Mouse (Mus musculus) embryonic facial prominence, embryonic 11.5 days (tissue): ENCODE measurements around the gene Cyp24a1. TPM values are rescaled to one million over a fixed set of nuclear protein-coding genes. Genes with fewer than 3 reads are reported as not detected.

ENCODE experiments used
- ATAC-seq: fragments of 200-750 bp; cut with Nextera tagmentation; replicated peaks from 2 replicates; pipeline ENCODE4 v1.8.0; 2017; ENCODE audit warnings: low read depth; ENCODE audit not compliant: insufficient number of reproducible peaks, low FRiP score, low TSS enrichment
- DNase-seq: peaks from one replicate; pipeline ENCODE4 v3.0.0-alpha.2; 2015; ENCODE audit warnings: low spot score
- H3K27ac ChIP-seq: fragments of 300-500 bp; sonication (generic); replicated peaks from 2 replicates; pipeline ENCODE4 v1.5.1; 2014; ENCODE audit warnings: mild to moderate bottlenecking, low read depth, low read length, control low read depth
- H3K27me3 ChIP-seq: fragments of 300-500 bp; sonication (generic); 2 replicates; pipeline ENCODE4 v1.6.1; 2014; ENCODE audit warnings: mild to moderate bottlenecking, low read length, moderate library complexity, mixed read lengths; ENCODE audit not compliant: control insufficient read depth, insufficient read depth
- H3K36me3 ChIP-seq: fragments of 300-500 bp; sonication (generic); replicated peaks from 2 replicates; pipeline ENCODE4 v1.6.1; 2014; ENCODE audit warnings: low read depth, mild to moderate bottlenecking, low read length, moderate library complexity, mixed read lengths; ENCODE audit not compliant: control insufficient read depth, insufficient read depth
- H3K4me1 ChIP-seq: fragments of 300-500 bp; sonication (generic); 2 replicates; pipeline ENCODE4 v1.6.1; 2014; ENCODE audit warnings: low read length, mixed read lengths; ENCODE audit not compliant: control insufficient read depth, insufficient read depth
- H3K4me2 ChIP-seq: fragments of 300-500 bp; sonication (generic); 2 replicates; pipeline ENCODE4 v1.6.1; 2014; ENCODE audit warnings: low read depth, mild to moderate bottlenecking, control low read depth, low read length, moderate library complexity
- H3K4me3 ChIP-seq: fragments of 300-500 bp; sonication (generic); 2 replicates; pipeline ENCODE4 v1.5.1; 2014; ENCODE audit warnings: low read depth, low read length, control low read depth
- H3K9ac ChIP-seq: fragments of 300-500 bp; sonication (generic); replicated peaks from 2 replicates; pipeline ENCODE4 v1.6.1; 2014; ENCODE audit warnings: mild to moderate bottlenecking, control low read depth, low read length
- H3K9me3 ChIP-seq: fragments of 300-500 bp; sonication (generic); replicated peaks from 2 replicates; pipeline ENCODE4 v1.6.1; 2016; ENCODE audit warnings: mild to moderate bottlenecking, low read length, inconsistent platforms, mixed read lengths; ENCODE audit not compliant: control insufficient read depth
- WGBS: fragments of 180-500 bp; shearing (Covaris S2); extraction: QIAGEN DNeasy Blood & Tissue Kit; methylation state at CpG from one replicate; pipeline ENCODE4 v1.1.7; 2014; 5-methylcytosine and 5-hydroxymethylcytosine counted together
- polyA plus RNA-seq: library from polyadenylated mRNA; unstranded; fragments of >200 nt; fragmentation: Nextera tagmentation; extraction: Ambion mirVana; gene quantifications from 2 replicates; pipeline ENCODE4 v1.2.1, GENCODE M21; 2014

Cyp24a1 gene
- polyA plus RNA-seq, 1 experiment from 2014 or later, result not detected

GRCm38 (mm10) chr2:170534116-170534802 lies 37.3 kb upstream of the Cyp24a1 start:
- Histone ChIP-seq H3K4me1 (no peaks in the 10 kb centered on the region), H3K27me3 (no peaks in the 10 kb centered on the region), H3K4me3 (no peak overlapping the region), H3K27ac (no peak overlapping the region), H3K4me2 (no peak overlapping the region), H3K9me3 (no peaks in the 10 kb centered on the region), H3K9ac (no peak overlapping the region), H3K36me3 (no peaks in the 10 kb centered on the region)
- peak; percentile 15 for DNase-seq
- peak; percentile 67; the same call in 1 of the 2 replicates for ATAC-seq
- 48% methylated on average over 8 of the region's 12 CpGs for WGBS

GRCm38 (mm10) chr2:170530256-170530655 lies 33.3 kb upstream of the Cyp24a1 start:
- no peak overlapping the region for H3K27ac ChIP-seq
- H3K9ac ChIP-seq, result no peak overlapping the region
- 84% methylated on average over 3 of the region's 3 CpGs for WGBS
- H3K36me3 ChIP-seq, result no peaks in the 10 kb centered on the region
- ATAC-seq (no peak), DNase-seq (no peak)
- H3K4me2 ChIP-seq, result no peak overlapping the region
- H3K27me3 ChIP-seq, result no peaks in the 10 kb centered on the region
- H3K4me1 ChIP-seq, result no peaks in the 10 kb centered on the region
- H3K9me3 ChIP-seq, result no peaks in the 10 kb centered on the region
- H3K4me3 ChIP-seq, result no peak overlapping the region

- Histone ChIP-seq H3K9ac (no peak overlapping the region), H3K4me1 (no peaks in the 10 kb centered on the region), H3K4me2 (no peak overlapping the region), H3K36me3 (no peaks in the 10 kb centered on the region), H3K27me3 (no peaks in the 10 kb centered on the region), H3K27ac (no peak overlapping the region), H3K4me3 (no peak overlapping the region), H3K9me3 (no peaks in the 10 kb centered on the region)
- no peak for DNase-seq
- no peak for ATAC-seq
- 90% methylated on average over 7 of the region's 7 CpGs for WGBS
Measured at GRCm38 (mm10) chr2:170529766-170530165, 32.8 kb upstream of the Cyp24a1 start.

- DNase-seq (no peak), ATAC-seq (no peak)
- Histone ChIP-seq H3K9ac (no peak overlapping the region), H3K4me3 (no peak overlapping the region), H3K27ac (no peak overlapping the region), H3K27me3 (no peaks in the 10 kb centered on the region), H3K4me2 (no peak overlapping the region), H3K36me3 (no peaks in the 10 kb centered on the region), H3K4me1 (no peaks in the 10 kb centered on the region), H3K9me3 (no peaks in the 10 kb centered on the region)
- WGBS, result 90% methylated on average over 16 of the region's 16 CpGs
Measured at GRCm38 (mm10) chr2:170528061-170528460, 31.1 kb upstream of the Cyp24a1 start.

GRCm38 (mm10) chr2:170526513-170526912 lies 29.6 kb upstream of the Cyp24a1 start:
- Histone ChIP-seq H3K9ac (no peak overlapping the region), H3K27ac (no peak overlapping the region), H3K4me2 (no peak overlapping the region), H3K4me3 (no peak overlapping the region), H3K36me3 (no peaks in the 10 kb centered on the region), H3K4me1 (no peaks in the 10 kb centered on the region), H3K27me3 (no peaks in the 10 kb centered on the region), H3K9me3 (no peaks in the 10 kb centered on the region)
- no peak for DNase-seq
- 88% methylated on average over 8 of the region's 8 CpGs for WGBS
- ATAC-seq, result no peak

GRCm38 (mm10) chr2:170520321-170520971 lies 23.5 kb upstream of the Cyp24a1 start:
- Histone ChIP-seq H3K4me1 (no peaks in the 10 kb centered on the region), H3K27ac (no peak overlapping the region), H3K4me2 (no peak overlapping the region), H3K9me3 (no peaks in the 10 kb centered on the region), H3K27me3 (no peaks in the 10 kb centered on the region), H3K36me3 (peaks cover 3% of the 10 kb centered on the region; the same call in 1 of the 2 replicates), H3K9ac (no peak overlapping the region), H3K4me3 (no peak overlapping the region)
- 4% methylated on average over 7 of the region's 7 CpGs for WGBS
- ATAC-seq (0 out of 2 replicates have a peak, but pooled peaks have one; percentile 35), DNase-seq (peak; percentile 85)

GRCm38 (mm10) chr2:170513756-170514155 lies 16.8 kb upstream of the Cyp24a1 start:
- H3K9me3 ChIP-seq, result no peaks in the 10 kb centered on the region
- no peak overlapping the region for H3K4me2 ChIP-seq
- H3K27ac ChIP-seq, result no peak overlapping the region
- H3K9ac ChIP-seq, result no peak overlapping the region
- peaks cover 3% of the 10 kb centered on the region; the same call in 1 of the 2 replicates for H3K36me3 ChIP-seq
- no peaks in the 10 kb centered on the region for H3K27me3 ChIP-seq
- WGBS, result 94% methylated on average over 12 of the region's 12 CpGs
- DNase-seq, result no peak
- H3K4me1 ChIP-seq, result no peaks in the 10 kb centered on the region; the same call in 1 of the 2 replicates
- H3K4me3 ChIP-seq, result no peak overlapping the region
- no peak for ATAC-seq
